Mouse (Mus musculus): Measurements from ENCODE around the gene Lmtk2. TPM values are rescaled to one million over a fixed set of nuclear protein-coding genes. Genes with fewer than 3 reads are reported as not detected.

Gene Lmtk2
- polyA plus RNA-seq (2016; fragmentation: Nextera tagmentation; extraction: Ambion mirVana) = 5.4 and 5.8 TPM in 2 replicates

DNA sequence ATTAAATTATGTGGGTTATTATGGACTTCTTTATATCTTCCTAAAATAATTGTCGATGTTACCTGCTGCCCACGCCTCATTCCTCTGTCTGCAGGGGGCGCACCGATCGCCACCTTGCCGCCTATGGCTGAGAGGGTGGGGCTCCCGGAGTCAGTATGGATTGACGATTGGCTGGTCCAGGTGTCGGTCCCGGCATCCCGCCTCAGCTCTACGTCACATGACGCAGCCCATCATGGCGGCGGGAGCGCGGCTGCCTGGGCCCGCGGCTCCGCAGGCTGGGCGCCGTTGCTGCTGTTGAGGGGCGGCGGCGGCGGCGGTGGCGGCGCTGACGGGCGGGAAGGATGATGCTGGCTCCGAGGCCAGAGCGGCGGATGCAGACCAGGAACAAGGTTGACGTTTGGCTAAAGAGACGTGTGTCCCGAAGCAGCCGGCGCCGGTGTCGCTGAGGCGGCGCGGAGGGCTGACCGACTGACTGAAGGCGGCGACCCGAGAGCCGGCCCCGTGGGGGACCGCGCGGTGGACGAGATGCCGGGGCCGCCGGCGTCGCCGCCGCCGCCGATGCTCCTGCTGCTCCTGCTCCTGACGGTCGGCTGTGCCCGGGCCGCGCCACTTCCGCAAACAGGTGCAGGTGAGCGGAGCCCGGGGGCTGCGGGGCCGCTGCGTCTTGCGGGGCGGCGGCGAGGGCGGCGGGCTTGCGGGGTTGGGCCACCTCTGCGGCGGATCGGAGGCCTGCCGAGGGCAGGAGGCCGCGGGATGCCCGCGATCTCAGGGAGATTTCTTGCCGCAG, at the start of gene Lmtk2:
Gene Lmtk2, plus strand, starts transcription at position 288 of the 787 bp plus-strand sequence.
- WGBS = under 1% methylated on average over 90 of the region's 90 CpGs
- H3K9me3 ChIP-seq = no peaks in the 10 kb centered on the region

DNA sequence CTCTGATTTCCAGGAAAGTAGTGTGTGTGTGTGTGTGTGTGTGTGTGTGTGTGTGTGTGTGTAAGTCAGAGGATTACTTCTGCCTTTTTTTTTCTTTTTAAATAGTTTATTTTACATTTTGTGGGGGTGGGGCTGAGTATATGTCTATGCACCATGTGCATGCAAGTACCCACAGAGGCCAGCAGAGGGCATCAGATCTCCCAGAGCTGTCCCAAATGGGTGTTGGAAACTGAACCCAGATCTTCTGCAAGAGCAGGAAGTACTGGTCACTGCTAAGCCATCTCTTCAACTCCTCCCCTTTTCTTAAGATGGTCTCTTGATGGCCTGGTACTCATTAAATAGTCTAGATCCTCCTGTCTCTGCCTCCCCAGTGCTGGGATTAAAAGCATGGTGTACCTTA, 49.0 kb upstream of the Lmtk2 start:
- H3K4me1 ChIP-seq (replicated peaks) = peaks cover 7% of the 10 kb centered on the region
- no peaks in the 10 kb centered on the region for H3K9me3 ChIP-seq
- no peak overlapping the region for H3K4me3 ChIP-seq
- no peaks in the 10 kb centered on the region for H3K27me3 ChIP-seq (ENCODE audit: insufficient read depth, poor library complexity, severe bottlenecking)
- H3K36me3 ChIP-seq = no peaks in the 10 kb centered on the region
- no peak overlapping the region for H3K27ac ChIP-seq
- DNase-seq (ENCODE audit: low spot score) = no peak

More for the DNA sequence above, at the start of gene Lmtk2:
- Histone ChIP-seq H3K4me1 (replicated peaks) (peaks cover 29% of the 10 kb centered on the region), H3K4me3 (peak within 1 kb of the TSS; percentile 99), H3K27ac (peak within 1 kb of the TSS; percentile 95), H3K27me3 (ENCODE audit: insufficient read depth, poor library complexity, severe bottlenecking) (no peaks in the 10 kb centered on the region), H3K36me3 (no peaks in the 10 kb centered on the region)
- DNase-seq (ENCODE audit: low spot score) = peak; percentile 93

- H3K27me3 ChIP-seq (ENCODE audit: insufficient read depth, poor library complexity, severe bottlenecking) = no peaks in the 10 kb centered on the region
- no peak overlapping the region for H3K27ac ChIP-seq
- no peak for DNase-seq (ENCODE audit: low spot score)
- no peak overlapping the region for H3K4me3 ChIP-seq
- WGBS = 58% methylated on average over 3 of the region's 3 CpGs
- H3K9me3 ChIP-seq = no peaks in the 10 kb centered on the region
- no peaks in the 10 kb centered on the region; the same call in 1 of the 2 replicates for H3K4me1 ChIP-seq (replicated peaks)
- H3K36me3 ChIP-seq = no peaks in the 10 kb centered on the region
These were observed 46.8 kb upstream of the Lmtk2 start for GRCm38 (mm10) chr5:144053450-144053849.

DNA sequence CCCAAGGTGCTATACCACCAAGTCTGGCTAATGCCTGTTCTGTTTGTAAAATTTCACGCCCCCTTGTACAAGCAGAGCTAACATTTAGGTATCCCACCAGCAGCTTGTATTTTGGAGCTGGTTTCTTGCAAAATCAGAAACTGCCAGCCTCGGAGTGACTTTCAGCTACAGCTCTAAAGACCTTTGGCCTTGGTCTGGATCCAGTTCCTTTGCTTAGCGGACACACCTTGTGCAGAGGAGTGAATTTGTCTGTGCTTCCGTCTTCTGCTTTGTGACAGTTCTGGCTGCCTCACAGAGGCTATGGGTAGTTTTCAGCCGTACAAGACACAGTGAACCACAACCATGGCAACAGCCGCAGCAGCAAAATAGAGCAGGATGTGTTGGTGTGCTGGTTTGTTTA, 45.9 kb upstream of the Lmtk2 start:
- Histone ChIP-seq H3K27me3 (ENCODE audit: insufficient read depth, poor library complexity, severe bottlenecking) (no peaks in the 10 kb centered on the region), H3K27ac (no peak overlapping the region), H3K36me3 (no peaks in the 10 kb centered on the region), H3K4me1 (replicated peaks) (no peaks in the 10 kb centered on the region; the same call in 1 of the 2 replicates), H3K4me3 (no peak overlapping the region), H3K9me3 (no peaks in the 10 kb centered on the region)
- DNase-seq (ENCODE audit: low spot score) = no peak
- 89% methylated on average over 6 of the region's 6 CpGs for WGBS

DNA sequence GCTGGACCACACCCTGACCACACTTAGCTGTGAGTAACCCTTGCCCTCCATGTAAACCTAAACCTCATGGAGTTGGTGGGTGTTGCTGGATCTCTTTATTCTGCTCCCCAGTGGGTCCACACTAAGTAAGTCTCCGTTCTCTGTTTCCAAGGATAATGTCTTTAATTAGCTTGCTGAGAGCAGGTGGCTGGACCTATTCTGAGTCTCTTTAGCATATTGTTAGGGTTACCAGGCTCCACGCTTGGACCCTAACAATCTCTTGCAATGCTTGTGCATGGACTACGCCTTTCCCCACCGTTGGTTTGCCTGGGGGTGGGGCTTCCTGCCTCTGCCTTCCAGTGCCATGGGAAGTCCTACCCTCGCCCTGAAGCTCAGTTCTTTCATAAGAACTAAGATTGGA, 36.1 kb upstream of the Lmtk2 start:
- no peak for DNase-seq (ENCODE audit: low spot score)
- Histone ChIP-seq H3K4me1 (replicated peaks) (no peaks in the 10 kb centered on the region), H3K27ac (no peak overlapping the region), H3K9me3 (peaks cover 4% of the 10 kb centered on the region; the same call in 1 of the 2 replicates), H3K4me3 (no peak overlapping the region), H3K27me3 (ENCODE audit: insufficient read depth, poor library complexity, severe bottlenecking) (no peaks in the 10 kb centered on the region), H3K36me3 (no peaks in the 10 kb centered on the region)
- WGBS = 73% methylated on average over 5 of the region's 5 CpGs

GRCm38 (mm10) chr5:144066036-144066435, 34.2 kb upstream of the Lmtk2 start:
- Histone ChIP-seq H3K36me3 (no peaks in the 10 kb centered on the region), H3K4me3 (no peak overlapping the region), H3K27me3 (ENCODE audit: insufficient read depth, poor library complexity, severe bottlenecking) (no peaks in the 10 kb centered on the region), H3K9me3 (peaks cover 4% of the 10 kb centered on the region; the same call in 1 of the 2 replicates), H3K4me1 (replicated peaks) (no peaks in the 10 kb centered on the region), H3K27ac (no peak overlapping the region)
- WGBS = 83% methylated on average over 2 of the region's 2 CpGs
- no peak for DNase-seq (ENCODE audit: low spot score)

DNA sequence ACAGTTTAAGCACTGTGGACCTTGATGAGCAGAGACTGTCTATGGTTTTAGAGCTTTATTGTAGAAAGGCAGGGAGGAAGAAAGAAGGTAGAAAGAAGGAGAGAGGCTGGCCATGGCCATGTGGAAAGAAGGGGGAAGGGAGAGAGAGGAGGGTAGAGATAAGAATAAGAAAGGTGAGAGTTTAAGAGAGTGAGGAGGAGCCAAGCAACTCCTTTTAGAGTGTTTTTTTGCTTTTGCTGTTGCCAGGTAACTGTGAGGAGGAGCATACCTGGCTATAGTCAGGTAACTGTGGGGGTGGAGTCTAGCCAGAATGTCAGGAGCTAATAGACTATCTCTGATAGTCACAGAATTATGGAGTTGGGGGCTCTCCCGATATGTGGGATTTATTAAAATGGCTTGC, 30.2 kb upstream of the Lmtk2 start:
- no peak overlapping the region for H3K27ac ChIP-seq
- 81% methylated on average over 1 of the region's 1 CpGs for WGBS
- no peaks in the 10 kb centered on the region for H3K27me3 ChIP-seq (ENCODE audit: insufficient read depth, poor library complexity, severe bottlenecking)
- DNase-seq (ENCODE audit: low spot score) = no peak
- H3K4me3 ChIP-seq = no peak overlapping the region
- no peaks in the 10 kb centered on the region for H3K36me3 ChIP-seq
- no peaks in the 10 kb centered on the region for H3K4me1 ChIP-seq (replicated peaks)
- peaks cover 4% of the 10 kb centered on the region; the same call in 1 of the 2 replicates for H3K9me3 ChIP-seq

- 58% methylated on average over 1 of the region's 1 CpGs for WGBS
- DNase-seq (ENCODE audit: low spot score) = no peak
- Histone ChIP-seq H3K4me1 (replicated peaks) (no peaks in the 10 kb centered on the region), H3K36me3 (no peaks in the 10 kb centered on the region), H3K27me3 (ENCODE audit: insufficient read depth, poor library complexity, severe bottlenecking) (no peaks in the 10 kb centered on the region), H3K27ac (no peak overlapping the region), H3K4me3 (no peak overlapping the region), H3K9me3 (peaks cover 4% of the 10 kb centered on the region; the same call in 1 of the 2 replicates)
These were observed 29.0 kb upstream of the Lmtk2 start for GRCm38 (mm10) chr5:144071249-144071648.

DNA sequence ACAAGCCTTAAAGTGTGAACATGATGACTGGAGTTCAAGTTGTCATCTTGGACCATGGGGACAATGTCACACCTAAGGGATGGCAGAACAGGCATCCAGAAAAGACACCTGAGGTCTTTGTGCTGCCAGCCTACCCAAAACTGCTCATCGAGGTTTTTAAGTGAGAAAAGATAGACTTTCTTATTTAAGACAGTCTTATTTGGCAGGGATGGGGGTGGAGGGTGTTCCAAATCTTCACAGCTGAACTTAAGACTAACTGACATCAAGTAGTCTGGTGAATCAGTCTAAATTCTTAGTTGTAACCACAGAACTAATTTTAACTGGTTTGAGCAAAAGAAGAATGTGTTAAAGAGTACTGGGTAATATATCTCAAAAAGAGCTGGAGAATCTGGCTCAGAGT, 22.7 kb upstream of the Lmtk2 start:
- WGBS = 71% methylated on average over 1 of the region's 1 CpGs

DNA sequence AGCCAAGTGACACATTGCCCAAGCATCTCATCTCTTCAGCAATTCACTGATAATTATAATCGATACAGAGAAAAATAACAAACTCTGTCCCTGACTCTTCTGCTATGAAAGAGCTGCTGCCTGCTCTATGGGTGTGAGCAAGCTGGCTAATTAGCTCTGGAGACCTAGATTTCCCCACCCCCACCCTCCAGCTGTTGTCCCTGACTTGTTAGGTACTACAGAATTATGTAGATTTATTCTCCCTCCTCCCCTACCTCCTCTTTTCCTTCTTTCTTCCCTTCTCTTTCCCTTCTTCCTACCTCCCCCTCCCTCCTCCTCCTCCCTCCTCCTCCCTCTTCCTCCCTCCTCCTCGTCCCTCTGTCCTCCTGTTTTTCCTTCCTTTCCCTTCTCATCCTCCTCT, 19.4 kb upstream of the Lmtk2 start:
- Histone ChIP-seq H3K36me3 (no peaks in the 10 kb centered on the region), H3K9me3 (0 out of 2 replicates have a peak, but pooled peaks cover 5% of the 10 kb centered on the region), H3K27me3 (ENCODE audit: insufficient read depth, poor library complexity, severe bottlenecking) (no peaks in the 10 kb centered on the region), H3K4me3 (no peak overlapping the region), H3K27ac (no peak overlapping the region), H3K4me1 (replicated peaks) (no peaks in the 10 kb centered on the region)
- no peak for DNase-seq (ENCODE audit: low spot score)
- 73% methylated on average over 2 of the region's 2 CpGs for WGBS

More for the DNA sequence above, 22.7 kb upstream of the Lmtk2 start:
- no peak overlapping the region for H3K4me3 ChIP-seq
- H3K9me3 ChIP-seq = 0 out of 2 replicates have a peak, but pooled peaks cover 5% of the 10 kb centered on the region
- H3K27ac ChIP-seq = no peak overlapping the region
- H3K27me3 ChIP-seq (ENCODE audit: insufficient read depth, poor library complexity, severe bottlenecking) = no peaks in the 10 kb centered on the region
- no peaks in the 10 kb centered on the region for H3K4me1 ChIP-seq (replicated peaks)
- no peak for DNase-seq (ENCODE audit: low spot score)
- H3K36me3 ChIP-seq = no peaks in the 10 kb centered on the region

- 91% methylated on average over 5 of the region's 5 CpGs for WGBS
- no peaks in the 10 kb centered on the region for H3K4me1 ChIP-seq (replicated peaks)
These were observed 18.2 kb upstream of the Lmtk2 start for GRCm38 (mm10) chr5:144082006-144082405.

GRCm38 (mm10) chr5:144083521-144083920, 16.7 kb upstream of the Lmtk2 start:
- no peaks in the 10 kb centered on the region for H3K27me3 ChIP-seq (ENCODE audit: insufficient read depth, poor library complexity, severe bottlenecking)
- no peaks in the 10 kb centered on the region for H3K4me1 ChIP-seq (replicated peaks)
- H3K9me3 ChIP-seq = no peaks in the 10 kb centered on the region
- H3K27ac ChIP-seq = no peak overlapping the region
- H3K4me3 ChIP-seq = no peak overlapping the region
- DNase-seq (ENCODE audit: low spot score) = no peak
- no peaks in the 10 kb centered on the region for H3K36me3 ChIP-seq
- 94% methylated on average over 2 of the region's 2 CpGs for WGBS

More at GRCm38 (mm10) chr5:144082006-144082405, 18.2 kb upstream of the Lmtk2 start:
- Histone ChIP-seq H3K9me3 (0 out of 2 replicates have a peak, but pooled peaks cover 5% of the 10 kb centered on the region), H3K4me3 (no peak overlapping the region), H3K27ac (no peak overlapping the region), H3K36me3 (no peaks in the 10 kb centered on the region), H3K27me3 (ENCODE audit: insufficient read depth, poor library complexity, severe bottlenecking) (no peaks in the 10 kb centered on the region)
- DNase-seq (ENCODE audit: low spot score) = no peak

DNA sequence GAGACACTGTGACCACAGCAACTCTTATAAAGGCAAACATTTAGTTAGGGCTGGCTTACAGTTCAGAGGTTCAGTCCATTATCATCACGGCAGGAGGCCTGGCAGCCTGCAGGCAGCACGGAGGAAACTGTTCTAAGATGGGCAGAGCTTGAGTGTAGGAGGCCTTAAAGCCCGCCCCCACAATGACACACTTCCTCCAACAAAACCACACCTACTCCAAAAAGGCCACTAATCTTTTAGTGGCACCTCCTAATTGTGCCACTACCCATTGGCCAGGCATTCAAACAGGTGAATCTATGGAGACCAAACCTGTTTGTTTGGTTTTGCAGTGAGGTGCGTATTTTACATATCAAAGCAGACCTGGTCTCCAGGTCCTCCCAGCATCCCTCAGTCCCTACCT, 16.0 kb upstream of the Lmtk2 start:
- no peaks in the 10 kb centered on the region for H3K4me1 ChIP-seq (replicated peaks)
- no peak for DNase-seq (ENCODE audit: low spot score)
- WGBS = 66% methylated on average over 4 of the region's 4 CpGs
- H3K4me3 ChIP-seq = no peak overlapping the region
- H3K27ac ChIP-seq = no peak overlapping the region
- no peaks in the 10 kb centered on the region for H3K36me3 ChIP-seq
- no peaks in the 10 kb centered on the region for H3K27me3 ChIP-seq (ENCODE audit: insufficient read depth, poor library complexity, severe bottlenecking)
- no peaks in the 10 kb centered on the region for H3K9me3 ChIP-seq
